Mouse (Mus musculus): ENCODE results near the gene Emx2. TPM values are rescaled to one million over a fixed set of nuclear protein-coding genes. Genes with fewer than 3 reads are reported as not detected.
A peak's percentile ranks its signal among the peaks of the same experiment; 100 is the strongest.

Gene Emx2
- polyA plus RNA-seq, 1 experiment = 14.3 TPM

GRCm38 (mm10) chr19:59462459-59463292 is 4.5 kb downstream of the Emx2 start:
- Histone ChIP-seq H3K27me3 (replicated peaks; ENCODE audit: control insufficient read depth, insufficient read depth, low read length) (no peaks in the 10 kb centered on the region), H3K36me3 (ENCODE audit: control insufficient read depth, insufficient read depth, low read length) (no peaks in the 10 kb centered on the region), H3K27ac (ENCODE audit: insufficient read depth, low read depth, low read length) (peak overlapping the region; percentile 80), H3K4me3 (ENCODE audit: insufficient read depth, low read depth, low read length) (peak overlapping the region; percentile 97), H3K4me1 (ENCODE audit: control insufficient read depth, insufficient read depth, low read length) (peaks cover 4% of the 10 kb centered on the region; the same call in 1 of the 2 replicates)
- no peak for TF ChIP-seq POLR2A (IDR thresholded peaks at IDR 0.05; ENCODE audit: low read depth, low read length)
- TF ChIP-seq CTCF (conservative IDR thresholded peaks at IDR 0.05; ENCODE audit: insufficient read depth, insufficient read length, low read depth, low read length) = no peak
- peak; percentile 56 for DNase-seq
- 10% methylated on average over 19 of the region's 19 CpGs for WGBS

GRCm38 (mm10) chr19:59463842-59464443 is 5.8 kb downstream of the Emx2 start:
- TF ChIP-seq POLR2A (IDR thresholded peaks at IDR 0.05; ENCODE audit: low read depth, low read length) (no peak), CTCF (conservative IDR thresholded peaks at IDR 0.05; ENCODE audit: insufficient read depth, insufficient read length, low read depth, low read length) (no peak)
- Histone ChIP-seq H3K4me3 (ENCODE audit: insufficient read depth, low read depth, low read length) (peak overlapping the region; percentile 27), H3K27me3 (replicated peaks; ENCODE audit: control insufficient read depth, insufficient read depth, low read length) (no peaks in the 10 kb centered on the region), H3K4me1 (ENCODE audit: control insufficient read depth, insufficient read depth, low read length) (peaks cover 7% of the 10 kb centered on the region; the same call in 1 of the 2 replicates), H3K27ac (ENCODE audit: insufficient read depth, low read depth, low read length) (peak overlapping the region; percentile 80), H3K36me3 (ENCODE audit: control insufficient read depth, insufficient read depth, low read length) (no peaks in the 10 kb centered on the region)
- DNase-seq = peak; percentile 80
- WGBS = 6% methylated on average over 19 of the region's 19 CpGs

- H3K27ac ChIP-seq (ENCODE audit: insufficient read depth, low read depth, low read length) = no peak overlapping the region
- no peak for TF ChIP-seq POLR2A (IDR thresholded peaks at IDR 0.05; ENCODE audit: low read depth, low read length)
- TF ChIP-seq CTCF (conservative IDR thresholded peaks at IDR 0.05; ENCODE audit: insufficient read depth, insufficient read length, low read depth, low read length) = no peak
- no peaks in the 10 kb centered on the region for H3K36me3 ChIP-seq (ENCODE audit: control insufficient read depth, insufficient read depth, low read length)
- H3K4me3 ChIP-seq (ENCODE audit: insufficient read depth, low read depth, low read length) = no peak overlapping the region
- H3K27me3 ChIP-seq (replicated peaks; ENCODE audit: control insufficient read depth, insufficient read depth, low read length) = no peaks in the 10 kb centered on the region
- no peak for DNase-seq
- H3K4me1 ChIP-seq (ENCODE audit: control insufficient read depth, insufficient read depth, low read length) = peaks cover 7% of the 10 kb centered on the region; the same call in 1 of the 2 replicates
- 35% methylated on average over 2 of the region's 2 CpGs for WGBS
Measured at GRCm38 (mm10) chr19:59465281-59465680, 7.1 kb downstream of the Emx2 start.

- Histone ChIP-seq H3K4me3 (ENCODE audit: insufficient read depth, low read depth, low read length) (no peak overlapping the region; the same call in 1 of the 2 replicates), H3K27ac (ENCODE audit: insufficient read depth, low read depth, low read length) (peak overlapping the region; percentile 36), H3K4me1 (ENCODE audit: control insufficient read depth, insufficient read depth, low read length) (peaks cover 7% of the 10 kb centered on the region; the same call in 1 of the 2 replicates), H3K36me3 (ENCODE audit: control insufficient read depth, insufficient read depth, low read length) (no peaks in the 10 kb centered on the region), H3K27me3 (replicated peaks; ENCODE audit: control insufficient read depth, insufficient read depth, low read length) (no peaks in the 10 kb centered on the region)
- TF ChIP-seq POLR2A (IDR thresholded peaks at IDR 0.05; ENCODE audit: low read depth, low read length) = no peak
- TF ChIP-seq CTCF (conservative IDR thresholded peaks at IDR 0.05; ENCODE audit: insufficient read depth, insufficient read length, low read depth, low read length) = no peak
- peak; percentile 23 for DNase-seq
- 16% methylated on average over 10 of the region's 10 CpGs for WGBS
Measured at GRCm38 (mm10) chr19:59465751-59466410, 7.7 kb downstream of the Emx2 start.

- H3K4me3 ChIP-seq (ENCODE audit: insufficient read depth, low read depth, low read length) = no peak overlapping the region; the same call in 1 of the 2 replicates
- H3K27me3 ChIP-seq (replicated peaks; ENCODE audit: control insufficient read depth, insufficient read depth, low read length) = no peaks in the 10 kb centered on the region
- no peaks in the 10 kb centered on the region for H3K36me3 ChIP-seq (ENCODE audit: control insufficient read depth, insufficient read depth, low read length)
- peak overlapping the region; percentile 61 for H3K27ac ChIP-seq (ENCODE audit: insufficient read depth, low read depth, low read length)
- peak; percentile 33 for DNase-seq
- TF ChIP-seq POLR2A (IDR thresholded peaks at IDR 0.05; ENCODE audit: low read depth, low read length) (no peak), CTCF (conservative IDR thresholded peaks at IDR 0.05; ENCODE audit: insufficient read depth, insufficient read length, low read depth, low read length) (no peak)
- H3K4me1 ChIP-seq (ENCODE audit: control insufficient read depth, insufficient read depth, low read length) = peaks cover 7% of the 10 kb centered on the region; the same call in 1 of the 2 replicates
- WGBS = 12% methylated on average over 6 of the region's 6 CpGs
Measured at GRCm38 (mm10) chr19:59466417-59466937, 8.3 kb downstream of the Emx2 start.

GRCm38 (mm10) chr19:59467016-59467412 is 8.8 kb downstream of the Emx2 start:
- TF ChIP-seq CTCF (conservative IDR thresholded peaks at IDR 0.05; ENCODE audit: insufficient read depth, insufficient read length, low read depth, low read length) (no peak), POLR2A (IDR thresholded peaks at IDR 0.05; ENCODE audit: low read depth, low read length) (no peak)
- no peak for DNase-seq
- Histone ChIP-seq H3K4me3 (ENCODE audit: insufficient read depth, low read depth, low read length) (peak overlapping the region; percentile 35; the same call in 1 of the 2 replicates), H3K27ac (ENCODE audit: insufficient read depth, low read depth, low read length) (peak overlapping the region; percentile 87), H3K4me1 (ENCODE audit: control insufficient read depth, insufficient read depth, low read length) (peaks cover 9% of the 10 kb centered on the region; the same call in 1 of the 2 replicates), H3K27me3 (replicated peaks; ENCODE audit: control insufficient read depth, insufficient read depth, low read length) (no peaks in the 10 kb centered on the region), H3K36me3 (ENCODE audit: control insufficient read depth, insufficient read depth, low read length) (no peaks in the 10 kb centered on the region)
- 15% methylated on average over 19 of the region's 19 CpGs for WGBS
